In genomic region chr19:57509758-57510319, GRCm38 (mm10) we compare ENCODE assay signal across 9 mouse cellular contexts. TPM values are rescaled to one million over a fixed set of nuclear protein-coding genes. Genes with fewer than 3 reads are reported as not detected.
DNase-seq lines count a peak whose midpoint lies in the region; ATAC-seq and TF ChIP-seq lines count a peak whose summit lies in the region.
"Had no signal": no experiment of that assay in that cellular context is flagged by ENCODE, and none has a peak within 500 bp of the region (broad histone marks: within the 10 kb centered on the region; RNA-seq: fewer than 3 reads in every experiment).

No protein-coding gene starts in this region.

- no peak for TF ChIP-seq POLR2A in liver, adult 2 months (IDR thresholded peaks at IDR 0.05; ENCODE audit: extremely low read depth, insufficient read depth, low read length)

- no peaks in the 10 kb centered on the region for H3K4me1 ChIP-seq in liver, adult 2 months (ENCODE audit: control insufficient read depth, insufficient read depth, low read length)
- H3K4me1 ChIP-seq in liver, embryonic 12.5 days, result no peaks in the 10 kb centered on the region; the same call in 1 of the 2 replicates
- H3K4me1 ChIP-seq in kidney, embryonic 16.5 days (ENCODE audit: insufficient read depth, low read length), result 0 out of 2 replicates have a peak, but pooled peaks cover 11% of the 10 kb centered on the region
- peaks cover 16% of the 10 kb centered on the region for H3K4me1 ChIP-seq in forebrain, embryonic 15.5 days

- H3K27me3 ChIP-seq in liver, adult 2 months (ENCODE audit: control insufficient read depth, insufficient read depth, low read length), result no peaks in the 10 kb centered on the region
- no peaks in the 10 kb centered on the region for H3K27me3 ChIP-seq in liver, embryonic 12.5 days (replicated peaks)
- no peaks in the 10 kb centered on the region for H3K27me3 ChIP-seq in kidney, embryonic 16.5 days (ENCODE audit: insufficient read depth, low read length)
- H3K27me3 ChIP-seq in forebrain, embryonic 15.5 days, result no peaks in the 10 kb centered on the region

- no peak overlapping the region for H3K4me3 ChIP-seq in liver, adult 2 months (ENCODE audit: insufficient read depth, low read depth, low read length)
- no peak overlapping the region for H3K4me3 ChIP-seq in liver, embryonic 12.5 days
- H3K4me3 ChIP-seq in kidney, embryonic 16.5 days (ENCODE audit: low read length), result no peak overlapping the region
- H3K4me3 ChIP-seq in forebrain, embryonic 15.5 days, result no peak overlapping the region

- H3K36me3 ChIP-seq in liver, adult 2 months (ENCODE audit: control insufficient read depth, insufficient read depth, low read length), result no peaks in the 10 kb centered on the region
- no peaks in the 10 kb centered on the region for H3K36me3 ChIP-seq in liver, embryonic 12.5 days
- H3K36me3 ChIP-seq in kidney, embryonic 16.5 days (ENCODE audit: insufficient read depth, low read length), result no peaks in the 10 kb centered on the region
- no peaks in the 10 kb centered on the region for H3K36me3 ChIP-seq in forebrain, embryonic 15.5 days
- H3K36me3 ChIP-seq: G1E had no signal

- DNase-seq in liver, adult 2 months (ENCODE audit: extremely low read depth, low read depth, low spot score), result peak; percentile 22
- DNase-seq in heart, adult 8-10 months (ENCODE audit: low spot score), result peak; percentile 35
- DNase-seq in ovary, postnatal 36 days (ENCODE audit: low spot score), result peak; percentile 60
- DNase-seq in right cerebral cortex, postnatal 10 days (ENCODE audit: low spot score in 2 of 2), result no peak
- no peak for DNase-seq in cerebellum, adult 9-10 months

- H3K9ac ChIP-seq in liver, adult 2 months (ENCODE audit: low read depth, low read length), result no peak overlapping the region
- no peak overlapping the region for H3K9ac ChIP-seq in liver, embryonic 12.5 days
- H3K9ac ChIP-seq in kidney, embryonic 16.5 days (replicated peaks; ENCODE audit: low read length), result no peak overlapping the region
- H3K9ac ChIP-seq in forebrain, embryonic 15.5 days (replicated peaks), result no peak overlapping the region

- no peak overlapping the region for H3K27ac ChIP-seq in liver, adult 2 months (replicated peaks; ENCODE audit: insufficient read depth, low read depth, low read length)
- no peak overlapping the region for H3K27ac ChIP-seq in liver, embryonic 12.5 days
- H3K27ac ChIP-seq in kidney, embryonic 16.5 days (ENCODE audit: low read length), result peak overlapping the region; percentile 61
- H3K27ac ChIP-seq in forebrain, embryonic 15.5 days (replicated peaks), result no peak overlapping the region

- H3K9me3 ChIP-seq in liver, embryonic 12.5 days (replicated peaks), result no peaks in the 10 kb centered on the region
- no peaks in the 10 kb centered on the region for H3K9me3 ChIP-seq in kidney, embryonic 16.5 days (ENCODE audit: low read length)
- H3K9me3 ChIP-seq in forebrain, embryonic 15.5 days, result no peaks in the 10 kb centered on the region

- H3K79me2 ChIP-seq in liver, adult 2 months (ENCODE audit: control insufficient read depth, insufficient read depth, low read length), result no peaks in the 10 kb centered on the region

- no peak for TF ChIP-seq CTCF in liver, adult 2 months (IDR thresholded peaks at IDR 0.05; ENCODE audit: low read depth, low read length)

- WGBS in liver, adult 2 months, result 67% methylated on average over 14 of the region's 14 CpGs
- 46% methylated on average over 14 of the region's 14 CpGs for WGBS in liver, embryonic 12.5 days (ENCODE audit: insufficient replicate concordance)
- 50% methylated on average over 14 of the region's 14 CpGs for WGBS in kidney, embryonic 16.5 days
- 81% methylated on average over 14 of the region's 14 CpGs for WGBS in forebrain, embryonic 15.5 days

- no peak overlapping the region for H3K4me2 ChIP-seq in liver, embryonic 12.5 days
- peak overlapping the region; percentile 19 for H3K4me2 ChIP-seq in kidney, embryonic 16.5 days (replicated peaks; ENCODE audit: low read depth, low read length)
- H3K4me2 ChIP-seq in forebrain, embryonic 15.5 days (replicated peaks), result no peak overlapping the region

- no peak for ATAC-seq in liver, embryonic 12.5 days
- ATAC-seq in kidney, embryonic 16.5 days (ENCODE audit: low FRiP score, low TSS enrichment), result peak; percentile 63; the same call in 1 of the 2 replicates
- no peak for ATAC-seq in forebrain, embryonic 15.5 days (replicated peaks)

RNA-seq across cellular contexts. Expression of gene Trub1, which starts 57.1 kb away (rescaled TPM):
- total RNA-seq in liver, adult 2 months (2014; rRNA removed), result 8.6 and 12.7 TPM in 2 replicates
- polyA plus RNA-seq in liver, adult 2 months (2012; rRNA removed), result 4.6 and 5.7 TPM in 2 replicates
- 14.6 and 17.3 TPM in 2 replicates for polyA plus RNA-seq in liver, embryonic 12.5 days (2016; fragmentation: Nextera tagmentation; extraction: Ambion mirVana)
- 1 to 10 TPM; 2.1 to 6.7 (median 5.4) TPM for total RNA-seq in heart, adult 8-10 months (2022)
- 25.8 and 26.6 TPM in 2 replicates for polyA plus RNA-seq in kidney, embryonic 16.5 days (2015; fragmentation: Nextera tagmentation; extraction: Ambion mirVana)
- polyA plus RNA-seq in forebrain, embryonic 15.5 days (2015; fragmentation: Nextera tagmentation; extraction: Ambion mirVana), result 16.3 and 17.5 TPM in 2 replicates

Comparison
In these comparisons a context has a peak if more than half of its experiments do, and no peak if none do; other contexts are left out.
1. DNase-seq: peak in liver, adult 2 months (single experiment), heart, adult 8-10 months (single experiment) and ovary, postnatal 36 days (single experiment); none in right cerebral cortex, postnatal 10 days (0 of 2) and cerebellum, adult 9-10 months (single experiment).